Mouse (Mus musculus): ENCODE data around the gene Olfr1500. TPM values are rescaled to one million over a fixed set of nuclear protein-coding genes. Genes with fewer than 3 reads are reported as not detected.
"Not testable (repeated sequence)": the region's sequence is repeated elsewhere in the genome, so short reads cannot be mapped to it uniquely, and the experiment has no call there.

Olfr1500 gene
- total RNA-seq (2014; rRNA removed): not detected in 2 replicates
- polyA plus RNA-seq (2015; fragmentation: Nextera tagmentation; extraction: Ambion mirVana): not detected in 2 replicates

- H3K27ac ChIP-seq (ENCODE audit: low read depth, low read length): no peak within 1 kb of the TSS
- no peaks in the 10 kb centered on the region for H3K36me3 ChIP-seq (ENCODE audit: insufficient read depth)
- DNase-seq (no peak), ATAC-seq (no peak)
- no peaks in the 10 kb centered on the region for H3K9me3 ChIP-seq (ENCODE audit: low read length)
- H3K27me3 ChIP-seq (ENCODE audit: insufficient read depth, low read length): no peaks in the 10 kb centered on the region
- no peaks in the 10 kb centered on the region for H3K4me1 ChIP-seq (ENCODE audit: insufficient read depth)
- no peak within 1 kb of the TSS for H3K4me3 ChIP-seq (ENCODE audit: low read depth, low read length)
- TF ChIP-seq CTCF (IDR thresholded peaks at IDR 0.05; ENCODE audit: low read depth): no peak
- no peak within 1 kb of the TSS for H3K9ac ChIP-seq
- H3K4me2 ChIP-seq (ENCODE audit: low read depth): no peak within 1 kb of the TSS
Observed at GRCm38 (mm10) chr19:13830388-13830787, at the start of gene Olfr1500. Gene Olfr1500, minus strand, starts transcription at chr19:13830488.

DNA sequence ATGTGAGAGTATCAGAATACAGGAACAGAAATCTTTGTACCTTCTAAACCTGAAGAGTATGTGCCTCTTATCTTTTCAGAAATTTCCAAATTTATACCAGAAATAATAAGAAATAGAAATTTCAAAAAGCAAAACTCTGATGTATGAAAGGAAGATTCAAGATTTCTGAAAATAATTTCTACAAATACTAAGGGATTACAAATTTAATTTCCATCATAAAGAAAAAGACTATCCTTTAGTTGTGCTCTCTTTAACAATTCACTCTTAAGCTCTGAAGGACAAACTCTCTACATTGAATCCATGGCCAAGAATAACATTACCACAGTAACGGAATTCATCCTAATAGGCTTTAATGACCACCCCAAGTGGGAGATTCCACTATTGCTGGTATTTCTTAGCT lies 31.2 kb upstream of the Olfr1500 start, which contains the start of gene Olfr1502:
Gene Olfr1502, plus strand, starts transcription at position 301 of the 400 bp plus-strand sequence.
- WGBS: 96% methylated on average over 1 of the region's 1 CpGs
- Histone ChIP-seq H3K9ac (no peak within 1 kb of the TSS), H3K4me3 (ENCODE audit: low read depth, low read length) (no peak within 1 kb of the TSS), H3K36me3 (ENCODE audit: insufficient read depth) (no peaks in the 10 kb centered on the region), H3K9me3 (ENCODE audit: low read length) (no peaks in the 10 kb centered on the region), H3K27me3 (ENCODE audit: insufficient read depth, low read length) (no peaks in the 10 kb centered on the region), H3K4me1 (ENCODE audit: insufficient read depth) (no peaks in the 10 kb centered on the region), H3K4me2 (ENCODE audit: low read depth) (no peak within 1 kb of the TSS), H3K27ac (ENCODE audit: low read depth, low read length) (no peak within 1 kb of the TSS)
- no peak for TF ChIP-seq CTCF (IDR thresholded peaks at IDR 0.05; ENCODE audit: low read depth)
- ATAC-seq (no peak), DNase-seq (no peak)

- not testable (repeated sequence) for H3K27ac ChIP-seq (ENCODE audit: low read depth, low read length); H3K4me1 ChIP-seq (ENCODE audit: insufficient read depth); ATAC-seq; DNase-seq; H3K27me3 ChIP-seq (ENCODE audit: insufficient read depth, low read length); H3K9ac ChIP-seq; H3K36me3 ChIP-seq (ENCODE audit: insufficient read depth); H3K4me2 ChIP-seq (ENCODE audit: low read depth); H3K9me3 ChIP-seq (ENCODE audit: low read length); H3K4me3 ChIP-seq (ENCODE audit: low read depth, low read length)
Observed at GRCm38 (mm10) chr19:13850592-13850991, 20.3 kb upstream of the Olfr1500 start, which contains the start of gene Olfr1501. Gene Olfr1501, minus strand, starts transcription at chr19:13850692.

DNA sequence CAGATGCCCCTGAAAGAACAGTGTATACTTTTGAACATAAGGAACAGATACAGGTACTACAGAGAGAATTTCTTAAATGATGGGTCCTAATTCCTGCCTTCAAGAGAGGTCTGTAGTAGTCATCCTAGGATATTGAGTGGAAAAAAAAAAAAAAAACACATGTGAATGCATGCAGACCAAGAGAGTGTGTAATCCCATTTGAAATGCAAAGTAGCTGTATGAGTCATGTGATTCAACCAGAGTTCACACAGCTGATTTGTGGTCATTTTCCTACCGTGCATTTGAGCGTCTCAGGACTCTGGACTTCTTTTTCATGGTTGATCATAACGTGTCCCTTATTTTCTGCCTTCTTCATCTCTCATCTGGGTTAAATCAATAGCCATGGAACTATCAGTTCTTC lies 1.8 kb downstream of the Olfr1500 start:
- WGBS: 69% methylated on average over 3 of the region's 3 CpGs
- DNase-seq (no peak), ATAC-seq (no peak)
- no peaks in the 10 kb centered on the region for H3K9me3 ChIP-seq (ENCODE audit: low read length)
- H3K27ac ChIP-seq (ENCODE audit: low read depth, low read length): no peak overlapping the region
- H3K9ac ChIP-seq: no peak overlapping the region
- H3K4me3 ChIP-seq (ENCODE audit: low read depth, low read length): no peak overlapping the region
- no peaks in the 10 kb centered on the region for H3K4me1 ChIP-seq (ENCODE audit: insufficient read depth)
- no peak for TF ChIP-seq CTCF (IDR thresholded peaks at IDR 0.05; ENCODE audit: low read depth)
- H3K36me3 ChIP-seq (ENCODE audit: insufficient read depth): no peaks in the 10 kb centered on the region
- no peak overlapping the region for H3K4me2 ChIP-seq (ENCODE audit: low read depth)
- no peaks in the 10 kb centered on the region for H3K27me3 ChIP-seq (ENCODE audit: insufficient read depth, low read length)

- ATAC-seq (no peak), DNase-seq (no peak)
- H3K4me3 ChIP-seq (ENCODE audit: low read depth, low read length): no peak overlapping the region
- no peak overlapping the region for H3K4me2 ChIP-seq (ENCODE audit: low read depth)
- H3K27ac ChIP-seq (ENCODE audit: low read depth, low read length): no peak overlapping the region
- WGBS: 73% methylated on average over 5 of the region's 5 CpGs
- no peaks in the 10 kb centered on the region for H3K27me3 ChIP-seq (ENCODE audit: insufficient read depth, low read length)
- no peak overlapping the region for H3K9ac ChIP-seq
- no peaks in the 10 kb centered on the region for H3K36me3 ChIP-seq (ENCODE audit: insufficient read depth)
- no peaks in the 10 kb centered on the region for H3K9me3 ChIP-seq (ENCODE audit: low read length)
- TF ChIP-seq CTCF (IDR thresholded peaks at IDR 0.05; ENCODE audit: low read depth): no peak
- H3K4me1 ChIP-seq (ENCODE audit: insufficient read depth): no peaks in the 10 kb centered on the region
Observed at GRCm38 (mm10) chr19:13820847-13821246, 9.4 kb downstream of the Olfr1500 start.

DNA sequence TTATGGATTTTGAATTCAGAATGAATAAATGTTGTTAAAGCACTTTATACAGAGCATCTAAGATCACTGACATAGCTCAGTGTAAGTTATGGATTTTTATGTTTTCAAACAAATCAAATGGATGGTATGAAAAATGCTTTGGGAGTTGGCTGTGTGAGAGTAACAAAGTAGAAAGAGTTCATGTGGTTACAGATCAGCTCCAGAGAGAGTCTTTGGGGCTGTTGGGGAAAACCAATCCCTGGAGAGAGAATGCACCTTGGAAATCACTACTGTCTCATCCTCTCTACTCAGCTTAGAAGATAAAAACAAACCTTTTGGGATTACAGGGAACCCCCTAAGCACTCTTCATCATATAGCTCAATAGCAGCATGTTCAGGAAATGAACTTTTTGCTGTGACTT lies 10.9 kb downstream of the Olfr1500 start, which contains the start of gene Olfr1499:
Gene Olfr1499, minus strand, starts transcription at position 101 of the 400 bp plus-strand sequence.
- no peak within 1 kb of the TSS for H3K27ac ChIP-seq (ENCODE audit: low read depth, low read length)
- TF ChIP-seq CTCF (IDR thresholded peaks at IDR 0.05; ENCODE audit: low read depth): no peak
- H3K4me2 ChIP-seq (ENCODE audit: low read depth): no peak within 1 kb of the TSS
- ATAC-seq (no peak), DNase-seq (no peak)
- H3K4me1 ChIP-seq (ENCODE audit: insufficient read depth): no peaks in the 10 kb centered on the region
- no peaks in the 10 kb centered on the region for H3K36me3 ChIP-seq (ENCODE audit: insufficient read depth)
- H3K4me3 ChIP-seq (ENCODE audit: low read depth, low read length): no peak within 1 kb of the TSS
- no peak within 1 kb of the TSS for H3K9ac ChIP-seq
- no peaks in the 10 kb centered on the region for H3K27me3 ChIP-seq (ENCODE audit: insufficient read depth, low read length)
- H3K9me3 ChIP-seq (ENCODE audit: low read length): no peaks in the 10 kb centered on the region

DNA sequence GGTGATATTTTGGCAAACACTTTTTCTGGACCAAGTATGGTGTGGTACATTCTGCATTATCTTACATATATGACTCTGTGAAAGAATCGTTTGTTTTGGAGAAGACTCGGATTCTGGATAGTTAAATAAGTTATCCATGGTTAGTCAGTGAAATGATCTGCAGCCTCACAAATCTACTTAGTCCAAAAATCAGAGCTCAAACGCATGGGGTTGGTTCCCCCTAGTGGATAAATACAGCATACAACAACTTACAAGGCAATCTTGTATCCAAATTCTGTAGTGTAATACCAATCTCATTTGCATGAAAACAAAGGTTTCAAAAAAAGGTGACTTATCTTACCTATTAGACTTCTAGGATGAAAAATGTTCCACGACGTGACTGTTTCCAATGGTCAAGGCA lies 11.5 kb downstream of the Olfr1500 start:
- H3K4me2 ChIP-seq (ENCODE audit: low read depth): no peak overlapping the region
- WGBS: 37% methylated on average over 5 of the region's 5 CpGs
- DNase-seq (peak; percentile 50), ATAC-seq (peak; percentile 56; the same call in 1 of the 2 replicates)
- no peaks in the 10 kb centered on the region for H3K36me3 ChIP-seq (ENCODE audit: insufficient read depth)
- H3K27ac ChIP-seq (ENCODE audit: low read depth, low read length): no peak overlapping the region
- no peak overlapping the region for H3K4me3 ChIP-seq (ENCODE audit: low read depth, low read length)
- no peaks in the 10 kb centered on the region for H3K9me3 ChIP-seq (ENCODE audit: low read length)
- no peaks in the 10 kb centered on the region for H3K4me1 ChIP-seq (ENCODE audit: insufficient read depth)
- no peaks in the 10 kb centered on the region for H3K27me3 ChIP-seq (ENCODE audit: insufficient read depth, low read length)
- H3K9ac ChIP-seq: no peak overlapping the region
- TF ChIP-seq CTCF (IDR thresholded peaks at IDR 0.05; ENCODE audit: low read depth): peak; percentile 66

Measured in forebrain, postnatal 0 days (tissue).